Mouse (Mus musculus) thymus, postnatal 14 days (tissue): Measurements from ENCODE around the gene C5ar1.
"Not testable (repeated sequence)": the region's sequence is repeated elsewhere in the genome, so short reads cannot be mapped to it uniquely, and the experiment has no call there.

Experiments
- DNase-seq: peaks from one replicate; pipeline ENCODE4 v3.0.0; 2021

The C5ar1 gene

GRCm38 (mm10) chr7:16274922-16275890 lies 15.9 kb upstream of the C5ar1 start:
- DNase-seq, result no peak

GRCm38 (mm10) chr7:16273766-16274140 lies 14.4 kb upstream of the C5ar1 start:
- peak; percentile 88 for DNase-seq

- DNase-seq, result peak; percentile 91
Measured at GRCm38 (mm10) chr7:16273081-16273765, 13.9 kb upstream of the C5ar1 start, which contains the start of gene Inafm1. TSS of gene Inafm1 (minus strand) at chr7:16273617.

GRCm38 (mm10) chr7:16272681-16273080 lies 13.3 kb upstream of the C5ar1 start:
- peak; percentile 68 for DNase-seq

GRCm38 (mm10) chr7:16271139-16271538 lies 11.8 kb upstream of the C5ar1 start:
- DNase-seq, result no peak

- DNase-seq, result not testable (repeated sequence)
Measured at GRCm38 (mm10) chr7:16266593-16266992, 7.3 kb upstream of the C5ar1 start.

GRCm38 (mm10) chr7:16265856-16266255 lies 6.5 kb upstream of the C5ar1 start:
- no peak for DNase-seq

- no peak for DNase-seq
Measured at GRCm38 (mm10) chr7:16263843-16264242, 4.5 kb upstream of the C5ar1 start.

GRCm38 (mm10) chr7:16263015-16263787 lies 3.9 kb upstream of the C5ar1 start:
- peak; percentile 84 for DNase-seq

GRCm38 (mm10) chr7:16261097-16261496 lies 1.8 kb upstream of the C5ar1 start:
- DNase-seq, result no peak

GRCm38 (mm10) chr7:16257830-16258229 lies 1.5 kb downstream of the C5ar1 start:
- no peak for DNase-seq

GRCm38 (mm10) chr7:16255963-16256362 lies 3.4 kb downstream of the C5ar1 start:
- DNase-seq, result not testable (repeated sequence)

- DNase-seq, result no peak
Measured at GRCm38 (mm10) chr7:16254195-16254594, 5.1 kb downstream of the C5ar1 start.

GRCm38 (mm10) chr7:16250687-16251086 lies 8.7 kb downstream of the C5ar1 start:
- DNase-seq, result no peak

- no peak for DNase-seq
Measured at GRCm38 (mm10) chr7:16245958-16246357, 13.4 kb downstream of the C5ar1 start.

- DNase-seq, result no peak
Measured at GRCm38 (mm10) chr7:16244067-16244466, 15.3 kb downstream of the C5ar1 start, which contains the start of gene C5ar2. TSS of gene C5ar2 (minus strand) at chr7:16244154.

GRCm38 (mm10) chr7:16242198-16242597 lies 17.1 kb downstream of the C5ar1 start:
- DNase-seq, result no peak

- no peak for DNase-seq
Measured at GRCm38 (mm10) chr7:16241787-16242186, 17.6 kb downstream of the C5ar1 start.

GRCm38 (mm10) chr7:16240978-16241303 lies 18.4 kb downstream of the C5ar1 start:
- DNase-seq, result no peak

- no peak for DNase-seq
Measured at GRCm38 (mm10) chr7:16240281-16240977, 18.9 kb downstream of the C5ar1 start.

GRCm38 (mm10) chr7:16239554-16239997 lies 19.8 kb downstream of the C5ar1 start:
- no peak for DNase-seq

- no peak for DNase-seq
Measured at GRCm38 (mm10) chr7:16229869-16230268, 29.5 kb downstream of the C5ar1 start.
